Mouse (Mus musculus): ENCODE measurements around the gene AI854703. TPM values are rescaled to one million over a fixed set of nuclear protein-coding genes. Genes with fewer than 3 reads are reported as not detected.

AI854703 gene
- not detected for polyA plus RNA-seq (2014; fragmentation: Illumina TruSeq; extraction: RNeasy Lipid Tissue Mini Kit (QIAGEN cat#74804); ENCODE audit: low replicate concordance)

DNA sequence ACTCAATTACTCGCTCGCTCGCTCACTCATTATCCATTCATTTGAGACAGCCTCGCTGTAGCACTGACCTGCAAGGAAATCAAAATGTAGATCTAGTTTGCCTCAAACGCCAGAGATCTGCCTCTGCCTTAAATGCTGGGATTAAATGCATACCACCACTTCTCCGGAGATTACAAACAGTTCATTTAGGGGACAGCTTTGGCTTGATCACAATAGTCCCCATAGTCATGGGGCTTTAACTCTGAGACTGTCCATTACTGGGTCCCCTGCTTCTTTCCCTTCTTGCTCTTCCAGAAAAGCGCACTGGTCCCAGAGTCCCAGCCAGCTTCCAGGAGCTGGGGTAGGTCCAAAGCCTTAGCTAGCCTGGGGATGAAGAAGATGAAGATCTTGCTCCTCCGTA is at the start of gene AI854703:
TSS of gene AI854703 (plus strand) at position 301 of the 400 bp plus-strand sequence.

DNA sequence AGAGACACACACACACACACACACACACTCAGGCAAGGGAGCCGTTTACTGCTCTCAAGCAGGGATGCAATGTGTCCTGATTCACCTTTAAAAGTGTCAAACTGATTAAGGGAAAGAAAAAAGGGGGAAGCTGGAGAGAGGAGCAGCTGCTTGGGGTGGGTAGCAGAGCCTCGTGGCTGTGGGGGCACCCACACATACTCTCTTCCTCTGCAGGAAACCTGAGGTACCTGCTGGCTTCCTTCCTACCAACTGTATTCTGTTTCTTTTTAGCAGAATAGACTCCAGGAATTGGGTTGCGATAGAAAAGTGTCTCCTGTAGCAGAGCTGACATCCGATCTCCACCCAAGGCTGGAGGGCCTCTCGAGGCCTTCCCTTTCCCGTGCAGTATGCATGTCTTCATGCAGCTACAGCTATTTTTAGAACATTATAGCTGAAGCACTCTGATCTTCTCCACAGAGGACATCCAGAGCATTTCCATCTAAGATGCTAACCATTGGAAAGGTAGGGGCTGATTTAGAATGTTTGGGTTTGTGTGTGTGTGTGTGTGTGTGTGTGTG is 37.3 kb upstream of the AI854703 start, which contains the start of gene Gm45021:
TSS of gene Gm45021 (plus strand) at position 417 of the 557 bp plus-strand sequence.

DNA sequence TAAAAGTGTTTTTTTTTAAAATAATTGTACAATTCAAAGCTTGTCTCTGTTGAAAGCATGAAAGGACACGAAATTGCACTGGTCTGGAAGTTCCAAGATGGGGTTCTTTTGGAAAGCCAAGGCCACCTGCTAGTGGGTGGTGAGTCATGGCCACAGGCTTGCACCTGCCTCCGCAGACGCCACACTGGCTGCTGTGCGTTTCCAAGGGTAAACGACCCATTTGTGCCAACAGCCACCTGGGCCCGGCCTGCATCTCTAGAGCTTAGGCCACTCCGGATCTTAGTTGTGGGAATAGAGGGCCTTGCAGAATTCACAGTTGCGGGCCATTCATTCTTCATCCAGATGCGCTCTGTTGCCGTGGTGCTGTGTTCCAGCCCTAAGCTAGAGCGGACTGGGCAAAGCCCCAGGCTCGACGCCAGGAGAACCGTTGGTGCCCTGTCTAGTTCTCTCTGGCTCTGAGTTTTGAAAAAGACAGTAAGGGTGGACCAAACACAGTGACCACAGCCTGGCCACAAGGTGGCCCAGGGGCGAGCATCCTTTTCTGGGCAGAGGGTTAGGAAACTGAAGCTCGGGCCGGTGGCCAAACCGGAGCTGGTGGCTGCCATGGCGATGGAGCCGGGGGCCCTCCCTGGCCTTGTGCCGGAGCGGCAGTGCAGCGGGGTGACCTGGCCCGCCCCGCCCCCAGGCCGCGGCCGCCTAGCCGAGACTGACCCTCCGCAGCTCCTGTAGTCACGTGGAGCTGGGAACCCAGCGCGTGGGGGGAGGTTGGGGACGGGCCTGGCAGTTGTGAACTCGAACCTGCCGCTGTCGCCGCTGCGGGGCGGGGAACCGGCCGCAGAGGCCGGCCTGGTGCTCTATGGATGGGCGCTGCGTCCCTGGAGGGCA is 33.2 kb upstream of the AI854703 start, which contains the start of the genes Repin1 and Gm44965:
TSS of gene Repin1 (plus strand) at position 726 of the 885 bp plus-strand sequence.
TSS of gene Gm44965 (plus strand) at position 784 of the 885 bp plus-strand sequence.

DNA sequence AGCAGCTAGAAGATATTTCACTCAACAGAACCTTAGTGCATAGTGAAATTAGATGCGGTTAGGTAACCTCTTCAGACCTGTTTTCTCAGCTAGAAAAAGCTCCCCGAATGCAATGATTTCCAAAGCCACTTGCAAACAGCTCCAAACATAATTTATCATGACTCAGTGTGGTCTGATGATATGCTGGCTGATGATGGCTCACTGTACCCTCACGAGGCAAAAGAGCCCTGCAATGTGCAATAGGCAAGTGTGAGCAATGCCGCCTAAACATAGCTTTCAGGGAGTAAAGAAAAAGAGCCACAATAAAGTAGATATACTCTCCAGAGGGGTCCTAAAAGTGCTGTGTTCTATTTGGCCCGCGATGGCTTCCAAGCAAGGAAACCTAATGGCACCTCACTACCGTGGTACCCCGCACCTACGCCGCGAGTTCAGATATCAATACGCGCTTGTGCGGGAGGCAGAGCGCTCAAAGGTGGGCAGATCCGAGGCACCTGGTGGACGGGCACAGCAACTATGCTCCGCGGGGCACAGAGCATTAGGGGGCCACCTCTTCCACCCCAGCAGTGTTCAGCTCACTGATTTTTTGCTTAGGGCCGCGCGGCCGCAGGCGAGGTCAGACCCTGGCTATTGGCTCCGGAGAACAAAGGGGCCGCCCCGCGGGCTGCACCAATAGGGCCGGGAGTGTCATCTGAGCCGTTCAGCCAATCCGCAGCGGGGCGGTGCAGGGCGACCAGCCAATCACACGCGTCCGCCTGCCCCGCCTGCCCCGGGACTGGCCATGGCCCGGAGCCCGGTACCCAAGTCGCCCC is 25.1 kb upstream of the AI854703 start, which contains the start of gene Zfp775:
TSS of gene Zfp775 (plus strand) at position 793 of the 809 bp plus-strand sequence.

DNA sequence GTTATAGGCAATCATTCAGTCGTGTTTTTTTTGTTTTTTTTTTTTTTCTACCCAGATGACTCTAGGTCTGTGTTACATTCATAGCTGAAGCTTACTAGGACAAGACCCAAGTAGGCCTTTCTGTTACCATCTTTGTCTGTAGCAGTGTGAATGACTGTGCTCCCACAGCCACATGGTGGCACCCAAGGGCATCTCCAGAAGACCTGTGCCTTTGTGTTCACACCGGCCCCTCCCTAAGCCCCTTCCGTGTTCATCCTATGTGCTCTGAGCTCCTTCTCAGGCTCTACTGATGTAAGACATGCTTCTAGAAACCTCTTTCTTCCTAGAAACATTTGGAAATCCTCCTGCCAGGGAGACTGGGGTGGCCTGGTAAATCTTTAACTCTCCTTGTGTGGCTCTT is 20.4 kb downstream of the AI854703 start, which contains the start of gene Gimap8:
TSS of gene Gimap8 (plus strand) at position 240 of the 400 bp plus-strand sequence.

DNA sequence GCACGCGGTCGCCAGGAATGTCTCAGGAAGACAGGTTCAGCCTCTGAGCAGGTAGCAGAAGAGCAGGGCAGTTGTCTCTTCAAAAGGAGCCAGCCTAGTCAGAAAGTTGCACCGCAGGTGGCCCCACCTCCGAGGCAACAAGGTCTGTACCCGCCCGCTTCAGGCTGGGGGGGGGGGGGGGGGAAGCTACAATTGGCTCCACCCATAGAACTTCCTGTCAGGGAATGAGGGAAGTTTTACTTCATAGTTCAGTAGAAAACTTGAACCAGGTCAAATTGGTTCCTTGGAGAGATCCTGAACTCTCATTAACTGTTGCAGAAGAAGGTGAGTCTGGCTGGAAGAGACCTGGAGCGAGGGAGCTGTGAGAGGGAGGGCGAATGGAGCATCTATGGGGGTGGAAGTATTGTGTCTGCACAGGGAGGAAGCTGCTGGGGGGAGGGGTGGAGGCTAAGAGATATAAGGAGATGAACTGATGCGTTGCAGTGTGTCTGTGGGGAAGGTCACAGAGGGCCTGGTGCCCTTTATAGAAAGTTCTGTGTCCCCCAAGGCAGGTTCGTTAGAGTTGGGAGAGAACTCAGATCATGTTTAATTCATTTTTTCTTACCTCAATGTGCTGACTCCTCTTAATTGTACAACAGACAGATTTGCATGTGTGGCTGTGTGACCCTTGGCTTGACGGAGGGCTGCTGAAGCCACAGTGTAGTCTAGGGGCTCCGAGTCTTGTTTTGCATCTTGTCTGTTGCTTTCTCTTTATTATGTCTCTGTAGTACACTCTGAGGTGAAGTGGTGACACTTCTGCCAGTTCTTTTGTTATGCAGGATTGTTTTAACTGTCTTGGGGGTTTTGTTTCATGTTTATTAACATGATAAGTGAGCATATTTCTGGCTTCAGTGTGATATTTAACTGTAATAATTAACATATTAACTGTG is 49.6 kb downstream of the AI854703 start, which contains the start of gene Gimap9:
TSS of gene Gimap9 (plus strand) at position 199 of the 929 bp plus-strand sequence.

Other genes with a start within 250 kb of the AI854703 start
- 2.1 TPM for gene Krba1, start 231.2 kb upstream of the AI854703 start, polyA plus RNA-seq (2014; fragmentation: Illumina TruSeq; extraction: RNeasy Lipid Tissue Mini Kit (QIAGEN cat#74804); ENCODE audit: low replicate concordance)
- gene Zfp467, start 180.9 kb upstream of the AI854703 start, polyA plus RNA-seq (2014; fragmentation: Illumina TruSeq; extraction: RNeasy Lipid Tissue Mini Kit (QIAGEN cat#74804); ENCODE audit: low replicate concordance) = 2.6 TPM
- not detected for gene Sspo, start 178.5 kb upstream of the AI854703 start, polyA plus RNA-seq (2014; fragmentation: Illumina TruSeq; extraction: RNeasy Lipid Tissue Mini Kit (QIAGEN cat#74804); ENCODE audit: low replicate concordance)
- gene Atp6v0e2, start 89.1 kb upstream of the AI854703 start, polyA plus RNA-seq (2014; fragmentation: Illumina TruSeq; extraction: RNeasy Lipid Tissue Mini Kit (QIAGEN cat#74804); ENCODE audit: low replicate concordance) = 7.1 TPM
- gene Lrrc61, start 72.0 kb upstream of the AI854703 start, polyA plus RNA-seq (2014; fragmentation: Illumina TruSeq; extraction: RNeasy Lipid Tissue Mini Kit (QIAGEN cat#74804); ENCODE audit: low replicate concordance) = 0.97 TPM
- gene Rarres2, start 54.0 kb upstream of the AI854703 start, polyA plus RNA-seq (2014; fragmentation: Illumina TruSeq; extraction: RNeasy Lipid Tissue Mini Kit (QIAGEN cat#74804); ENCODE audit: low replicate concordance) = 2.2 TPM
- not detected for gene Gm45021, start 37.2 kb upstream of the AI854703 start, polyA plus RNA-seq (2014; fragmentation: Illumina TruSeq; extraction: RNeasy Lipid Tissue Mini Kit (QIAGEN cat#74804); ENCODE audit: low replicate concordance)
- gene Repin1, start 32.9 kb upstream of the AI854703 start, polyA plus RNA-seq (2014; fragmentation: Illumina TruSeq; extraction: RNeasy Lipid Tissue Mini Kit (QIAGEN cat#74804); ENCODE audit: low replicate concordance) = 1.3 TPM
- gene Gm44965, start 32.8 kb upstream of the AI854703 start, polyA plus RNA-seq (2014; fragmentation: Illumina TruSeq; extraction: RNeasy Lipid Tissue Mini Kit (QIAGEN cat#74804); ENCODE audit: low replicate concordance) = not detected
- gene Zfp775, start 24.7 kb upstream of the AI854703 start, polyA plus RNA-seq (2014; fragmentation: Illumina TruSeq; extraction: RNeasy Lipid Tissue Mini Kit (QIAGEN cat#74804); ENCODE audit: low replicate concordance) = not detected
- 22.2 TPM for gene Gimap8, start 20.5 kb downstream of the AI854703 start, polyA plus RNA-seq (2014; fragmentation: Illumina TruSeq; extraction: RNeasy Lipid Tissue Mini Kit (QIAGEN cat#74804); ENCODE audit: low replicate concordance)
- 19.5 TPM for gene Gimap9, start 49.4 kb downstream of the AI854703 start, polyA plus RNA-seq (2014; fragmentation: Illumina TruSeq; extraction: RNeasy Lipid Tissue Mini Kit (QIAGEN cat#74804); ENCODE audit: low replicate concordance)
- 82.1 TPM for gene Gimap4, start 57.8 kb downstream of the AI854703 start, polyA plus RNA-seq (2014; fragmentation: Illumina TruSeq; extraction: RNeasy Lipid Tissue Mini Kit (QIAGEN cat#74804); ENCODE audit: low replicate concordance)
- gene Gimap6, start 81.5 kb downstream of the AI854703 start, polyA plus RNA-seq (2014; fragmentation: Illumina TruSeq; extraction: RNeasy Lipid Tissue Mini Kit (QIAGEN cat#74804); ENCODE audit: low replicate concordance) = 31.9 TPM
- gene Gm28053, start 91.8 kb downstream of the AI854703 start, polyA plus RNA-seq (2014; fragmentation: Illumina TruSeq; extraction: RNeasy Lipid Tissue Mini Kit (QIAGEN cat#74804); ENCODE audit: low replicate concordance) = 8.2 TPM
- 6.2 TPM for gene Gimap7, start 91.9 kb downstream of the AI854703 start, polyA plus RNA-seq (2014; fragmentation: Illumina TruSeq; extraction: RNeasy Lipid Tissue Mini Kit (QIAGEN cat#74804); ENCODE audit: low replicate concordance)
- 3.5 TPM for gene Gimap1, start 112.3 kb downstream of the AI854703 start, polyA plus RNA-seq (2014; fragmentation: Illumina TruSeq; extraction: RNeasy Lipid Tissue Mini Kit (QIAGEN cat#74804); ENCODE audit: low replicate concordance)
- 4.2 TPM for gene Gimap5, start 119.4 kb downstream of the AI854703 start, polyA plus RNA-seq (2014; fragmentation: Illumina TruSeq; extraction: RNeasy Lipid Tissue Mini Kit (QIAGEN cat#74804); ENCODE audit: low replicate concordance)
- gene Gimap3, start 144.1 kb downstream of the AI854703 start, polyA plus RNA-seq (2014; fragmentation: Illumina TruSeq; extraction: RNeasy Lipid Tissue Mini Kit (QIAGEN cat#74804); ENCODE audit: low replicate concordance) = 11.0 TPM
- gene Tmem176a, start 214.2 kb downstream of the AI854703 start, polyA plus RNA-seq (2014; fragmentation: Illumina TruSeq; extraction: RNeasy Lipid Tissue Mini Kit (QIAGEN cat#74804); ENCODE audit: low replicate concordance) = 125 TPM
- gene Tmem176b, start 214.7 kb downstream of the AI854703 start, polyA plus RNA-seq (2014; fragmentation: Illumina TruSeq; extraction: RNeasy Lipid Tissue Mini Kit (QIAGEN cat#74804); ENCODE audit: low replicate concordance) = 13.8 TPM
- 161 TPM for gene Aoc1, start 246.1 kb downstream of the AI854703 start, polyA plus RNA-seq (2014; fragmentation: Illumina TruSeq; extraction: RNeasy Lipid Tissue Mini Kit (QIAGEN cat#74804); ENCODE audit: low replicate concordance)

Data from small intestine, adult 10 weeks (tissue).